Mouse (Mus musculus) limb, embryonic 15.5 days (tissue): ENCODE measurements around the gene Rptor. TPM values are rescaled to one million over a fixed set of nuclear protein-coding genes. Genes with fewer than 3 reads are reported as not detected.

Experiments used
- ATAC-seq: fragments of 200-750 bp; cut with Nextera tagmentation; 2 replicates; pipeline ENCODE4 v1.8.0; 2017; ENCODE audit warnings: low read depth, moderate TSS enrichment; ENCODE audit not compliant: insufficient number of reproducible peaks, low FRiP score, low TSS enrichment
- H3K27ac ChIP-seq: fragments of 300-500 bp; sonication (generic); 2 replicates; pipeline ENCODE4 v1.5.1; 2015; ENCODE audit warnings: moderate library complexity, mild to moderate bottlenecking, inconsistent platforms
- H3K27me3 ChIP-seq: fragments of 300-500 bp; sonication (generic); 2 replicates; pipeline ENCODE4 v1.6.1; 2015; ENCODE audit warnings: inconsistent platforms
- H3K36me3 ChIP-seq: fragments of 300-500 bp; sonication (generic); 2 replicates; pipeline ENCODE4 v1.6.1; 2015; ENCODE audit warnings: inconsistent platforms
- H3K4me1 ChIP-seq: fragments of 300-500 bp; sonication (generic); 2 replicates; pipeline ENCODE4 v1.6.1; 2015; ENCODE audit warnings: inconsistent platforms
- H3K4me2 ChIP-seq: fragments of 300-500 bp; sonication (generic); 2 replicates; pipeline ENCODE4 v1.6.1; 2015; ENCODE audit warnings: mild to moderate bottlenecking, inconsistent platforms
- H3K4me3 ChIP-seq: fragments of 300-500 bp; sonication (generic); 2 replicates; pipeline ENCODE4 v1.5.1; 2015; ENCODE audit warnings: mild to moderate bottlenecking, inconsistent platforms
- H3K9ac ChIP-seq: fragments of 300-500 bp; sonication (generic); 2 replicates; pipeline ENCODE4 v1.6.1; 2015; ENCODE audit warnings: inconsistent platforms
- H3K9me3 ChIP-seq: fragments of 300-500 bp; sonication (generic); 2 replicates; pipeline ENCODE4 v1.6.1; 2016; ENCODE audit warnings: inconsistent platforms
- WGBS: fragments of 180-500 bp; shearing (Covaris S2); methylation state at CpG from one replicate; pipeline ENCODE4 v1.1.7; 2015; 5-methylcytosine and 5-hydroxymethylcytosine counted together
- polyA plus RNA-seq: library from polyadenylated mRNA; unstranded; fragments of >200 nt; fragmentation: Nextera tagmentation; extraction: Ambion mirVana; gene quantifications from 2 replicates; pipeline ENCODE4 v1.2.1, GENCODE M21; 2015

The Rptor gene
- polyA plus RNA-seq, 1 experiment from 2014 or later: 9.0 TPM

DNA sequence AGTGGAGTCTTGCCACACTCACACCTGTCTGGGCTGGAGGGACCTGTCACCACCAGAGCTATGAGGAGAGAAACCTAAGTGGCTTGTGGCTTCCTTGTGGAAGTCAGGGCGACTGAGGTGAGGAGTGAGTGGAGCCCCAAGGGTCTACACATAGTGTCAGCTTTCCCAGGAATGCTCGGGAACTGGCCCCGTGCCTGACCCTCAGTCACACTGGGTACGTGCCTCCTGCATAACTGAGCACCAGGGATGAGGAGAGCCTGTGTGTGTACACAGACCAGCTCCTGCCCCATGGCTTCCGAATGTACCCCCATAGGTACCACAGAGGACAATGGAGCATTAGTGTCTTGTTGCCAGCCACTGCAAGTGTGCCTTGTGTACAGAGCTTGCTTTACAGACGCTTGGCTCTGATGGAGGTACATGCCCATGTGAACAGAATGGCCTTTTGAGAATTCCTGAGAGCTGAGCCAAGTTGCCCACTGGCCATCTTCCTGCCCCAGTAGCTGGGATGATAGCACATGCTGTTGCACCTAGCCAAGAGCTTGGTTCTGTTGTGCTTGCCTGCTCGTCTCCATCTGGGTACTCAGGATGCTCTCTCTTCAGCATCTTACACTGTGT is 289.0 kb downstream of the Rptor start:
- Histone ChIP-seq H3K36me3 (peaks cover 83% of the 10 kb centered on the region), H3K4me1 (no peaks in the 10 kb centered on the region), H3K27ac (no peak overlapping the region), H3K4me2 (no peak overlapping the region), H3K27me3 (no peaks in the 10 kb centered on the region), H3K9me3 (no peaks in the 10 kb centered on the region), H3K4me3 (no peak overlapping the region), H3K9ac (no peak overlapping the region)
- ATAC-seq: no peak
- WGBS: 92% methylated on average over 7 of the region's 7 CpGs

DNA sequence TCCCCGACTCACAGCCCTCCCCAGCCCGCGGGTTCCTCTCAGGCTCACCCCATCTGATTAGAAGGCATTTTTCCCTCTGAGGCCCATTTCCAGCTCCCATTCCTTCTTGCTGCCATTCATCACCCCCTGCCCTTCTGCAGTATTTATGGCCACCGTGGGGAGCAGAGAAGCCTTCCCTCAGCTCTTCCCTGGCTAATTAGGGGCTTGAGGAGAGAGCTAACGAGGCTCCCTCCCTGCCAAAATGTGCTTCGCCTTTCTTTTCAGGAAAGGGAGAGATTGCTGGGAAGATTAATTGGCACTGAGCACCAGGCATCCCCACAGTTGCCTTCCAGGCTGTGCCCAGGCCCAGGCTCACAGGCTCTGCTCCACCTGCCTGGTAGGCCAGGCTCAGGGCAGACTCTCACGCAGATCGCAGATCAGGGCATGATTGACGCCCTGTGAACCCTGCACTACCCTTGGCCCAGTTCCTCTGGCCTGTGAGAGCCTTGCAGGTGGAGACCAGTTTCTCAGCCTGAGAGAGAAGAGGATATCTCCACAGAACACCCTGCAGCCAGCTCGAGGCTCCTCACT is 291.0 kb downstream of the Rptor start:
- peaks cover 88% of the 10 kb centered on the region for H3K36me3 ChIP-seq
- H3K27me3 ChIP-seq: no peaks in the 10 kb centered on the region

DNA sequence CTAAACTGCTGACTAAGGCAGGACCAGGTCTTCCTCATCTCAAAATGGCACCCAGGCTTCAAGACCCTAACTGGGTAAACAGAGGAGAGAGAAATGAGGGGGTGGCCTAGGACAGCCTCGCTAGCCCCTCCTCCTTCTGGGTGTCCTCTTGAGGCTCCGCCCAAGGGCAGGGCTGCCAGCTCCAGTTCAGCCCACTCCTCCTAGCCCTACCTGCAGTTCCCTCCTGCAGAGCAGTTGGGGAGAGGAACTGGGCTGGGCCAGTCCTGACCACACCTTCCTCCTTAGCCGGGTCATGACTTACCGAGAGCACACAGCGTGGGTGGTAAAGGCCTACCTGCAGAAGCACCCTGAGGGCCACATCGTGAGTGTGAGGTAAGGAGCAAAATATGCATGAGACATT is 291.9 kb downstream of the Rptor start:
- H3K4me2 ChIP-seq: no peak overlapping the region
- no peak for ATAC-seq
- H3K4me1 ChIP-seq: no peaks in the 10 kb centered on the region
- H3K9ac ChIP-seq: no peak overlapping the region
- no peak overlapping the region for H3K4me3 ChIP-seq
- 46% methylated on average over 6 of the region's 6 CpGs for WGBS
- H3K27me3 ChIP-seq: no peaks in the 10 kb centered on the region
- H3K27ac ChIP-seq: no peak overlapping the region
- H3K36me3 ChIP-seq: peaks cover 90% of the 10 kb centered on the region
- no peaks in the 10 kb centered on the region for H3K9me3 ChIP-seq

More for the DNA sequence above, 291.0 kb downstream of the Rptor start:
- H3K4me2 ChIP-seq: no peak overlapping the region
- H3K4me1 ChIP-seq: no peaks in the 10 kb centered on the region
- no peak overlapping the region for H3K9ac ChIP-seq
- ATAC-seq: no peak
- WGBS: 49% methylated on average over 10 of the region's 10 CpGs
- H3K4me3 ChIP-seq: no peak overlapping the region
- no peak overlapping the region for H3K27ac ChIP-seq
- H3K9me3 ChIP-seq: no peaks in the 10 kb centered on the region

DNA sequence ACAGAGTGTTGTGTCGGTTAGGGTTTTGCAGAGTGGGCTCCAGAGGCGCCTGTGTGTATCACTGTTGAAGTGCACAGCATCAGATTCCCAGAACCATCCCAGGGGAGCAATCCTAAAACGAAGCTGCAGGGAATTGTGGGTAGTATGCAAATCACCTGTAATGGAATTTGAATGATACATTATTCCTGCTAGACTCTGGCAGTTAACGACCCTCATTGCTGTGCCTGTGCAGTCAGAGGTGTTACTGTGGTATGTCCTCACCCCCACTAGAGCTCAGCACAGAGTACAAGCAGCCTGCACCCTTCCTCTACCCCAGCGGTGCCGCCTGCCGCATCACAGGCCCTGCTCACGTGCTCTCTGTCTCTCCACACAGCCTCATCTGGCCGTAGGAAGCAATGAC is 294.3 kb downstream of the Rptor start:
- no peak overlapping the region for H3K27ac ChIP-seq
- H3K36me3 ChIP-seq: peaks cover 73% of the 10 kb centered on the region
- no peak for ATAC-seq

DNA sequence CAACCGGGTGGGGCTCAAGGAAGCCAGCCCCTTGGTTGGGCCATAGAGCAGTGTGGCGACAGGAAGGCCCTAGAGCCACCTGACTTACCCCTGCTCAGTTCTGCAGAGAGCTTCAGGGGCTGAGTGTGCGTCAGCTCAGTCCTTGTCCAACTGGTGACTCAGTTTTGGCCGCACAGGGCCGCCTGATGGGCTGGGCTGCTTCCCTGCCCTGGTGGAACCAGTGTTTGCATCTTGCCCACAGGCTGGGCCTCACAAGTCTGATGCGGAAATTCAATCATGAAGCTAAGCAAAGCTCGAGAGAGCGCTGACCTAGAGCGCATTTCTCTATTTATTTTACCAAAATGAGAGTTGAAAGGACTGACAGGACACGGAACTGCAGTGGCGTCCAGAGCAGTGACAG is 296.3 kb downstream of the Rptor start:
- Histone ChIP-seq H3K4me3 (no peak overlapping the region), H3K27ac (no peak overlapping the region), H3K4me2 (no peak overlapping the region), H3K27me3 (no peaks in the 10 kb centered on the region), H3K9me3 (no peaks in the 10 kb centered on the region), H3K4me1 (no peaks in the 10 kb centered on the region), H3K36me3 (peaks cover 54% of the 10 kb centered on the region), H3K9ac (no peak overlapping the region)
- ATAC-seq: no peak
- 88% methylated on average over 11 of the region's 11 CpGs for WGBS

More for the DNA sequence above, 294.3 kb downstream of the Rptor start:
- Histone ChIP-seq H3K4me1 (no peaks in the 10 kb centered on the region), H3K4me2 (no peak overlapping the region), H3K27me3 (no peaks in the 10 kb centered on the region), H3K9me3 (no peaks in the 10 kb centered on the region), H3K4me3 (no peak overlapping the region), H3K9ac (no peak overlapping the region)
- 81% methylated on average over 9 of the region's 9 CpGs for WGBS

DNA sequence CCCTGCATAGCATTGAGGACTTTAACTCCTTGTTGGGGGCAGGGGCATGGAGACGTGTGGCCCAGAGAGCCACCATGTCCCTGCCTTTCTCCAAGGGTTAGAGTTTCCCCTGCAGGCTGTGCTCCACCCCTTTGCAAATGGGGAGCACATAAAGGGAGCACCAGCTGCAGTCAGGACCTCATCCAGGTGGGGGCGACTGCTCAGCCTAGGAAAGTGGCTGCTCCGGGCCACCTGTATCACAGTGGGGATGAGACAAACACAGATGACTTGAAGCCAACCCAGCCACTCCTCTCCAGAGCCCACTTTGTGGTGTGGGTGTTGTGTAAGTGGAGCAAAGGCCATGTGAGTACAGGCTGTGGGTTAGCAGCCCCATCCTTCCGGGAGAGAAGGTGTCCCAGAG is 298.5 kb downstream of the Rptor start:
- Histone ChIP-seq H3K36me3 (peaks cover 32% of the 10 kb centered on the region), H3K27ac (no peak overlapping the region), H3K9me3 (no peaks in the 10 kb centered on the region), H3K9ac (no peak overlapping the region), H3K4me3 (no peak overlapping the region), H3K4me2 (no peak overlapping the region), H3K27me3 (peaks cover 4% of the 10 kb centered on the region; the same call in 1 of the 2 replicates), H3K4me1 (peaks cover 6% of the 10 kb centered on the region; the same call in 1 of the 2 replicates)
- ATAC-seq: no peak
- 69% methylated on average over 4 of the region's 4 CpGs for WGBS

DNA sequence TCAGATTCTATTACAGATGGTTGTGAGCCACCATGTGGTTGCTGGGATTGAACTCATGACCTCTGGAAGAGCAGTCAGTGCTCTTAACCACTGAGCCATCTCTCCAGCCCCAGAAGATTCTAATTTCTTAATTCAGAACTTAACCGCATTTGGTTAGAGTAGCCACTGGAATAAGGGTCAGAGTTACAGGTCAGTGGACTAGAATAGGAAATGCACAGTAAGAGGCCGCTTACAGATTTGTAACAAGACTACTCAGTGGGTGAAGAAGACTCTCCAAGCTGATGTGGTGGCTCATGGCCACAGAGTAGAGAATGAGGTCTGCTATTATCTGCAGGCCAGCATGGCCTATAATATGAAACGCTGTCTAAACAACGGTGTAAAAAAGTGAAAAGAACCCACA is 300.2 kb downstream of the Rptor start:
- WGBS: 82% methylated on average over 4 of the region's 4 CpGs
- H3K4me1 ChIP-seq: peaks cover 6% of the 10 kb centered on the region; the same call in 1 of the 2 replicates

DNA sequence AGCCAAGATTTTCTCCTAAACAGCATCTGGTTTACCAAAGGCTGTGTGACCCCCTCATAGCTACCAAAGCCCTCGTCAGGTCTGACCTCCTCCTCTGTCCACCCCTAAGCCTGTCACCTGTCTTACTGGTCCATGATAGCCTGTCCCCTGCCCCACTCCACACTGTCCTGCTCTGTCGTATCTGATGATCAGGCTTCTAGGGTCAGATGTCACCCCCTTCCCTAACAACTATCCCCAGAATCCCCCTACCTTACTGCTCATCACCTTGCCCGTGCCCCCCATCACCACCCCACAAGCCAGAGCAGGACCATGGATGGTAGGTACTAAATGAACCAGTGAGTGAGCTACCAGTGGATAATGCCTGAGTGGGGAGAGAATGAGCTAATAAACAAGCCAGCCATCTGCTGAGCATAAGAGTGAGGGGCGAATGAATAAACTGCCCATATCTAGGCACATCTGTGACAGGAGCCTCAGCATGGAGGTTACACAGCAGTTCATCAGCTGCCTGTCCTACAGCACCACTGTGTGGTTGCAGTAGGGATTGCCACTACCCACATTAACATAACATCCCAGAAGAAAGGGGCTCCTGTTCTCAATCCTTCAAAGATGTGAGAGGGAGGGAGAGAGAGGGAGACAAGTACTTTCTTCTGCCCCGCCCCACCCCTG is 302.0 kb downstream of the Rptor start:
- H3K27ac ChIP-seq: no peak overlapping the region
- 39% methylated on average over 5 of the region's 5 CpGs for WGBS
- no peaks in the 10 kb centered on the region for H3K9me3 ChIP-seq
- no peak overlapping the region for H3K9ac ChIP-seq
- H3K4me1 ChIP-seq: peaks cover 9% of the 10 kb centered on the region; the same call in 1 of the 2 replicates
- H3K27me3 ChIP-seq: peaks cover 11% of the 10 kb centered on the region
- no peak overlapping the region for H3K4me3 ChIP-seq
- H3K36me3 ChIP-seq: no peaks in the 10 kb centered on the region
- H3K4me2 ChIP-seq: no peak overlapping the region
- no peak for ATAC-seq

More for the DNA sequence above, 300.2 kb downstream of the Rptor start:
- Histone ChIP-seq H3K27me3 (peaks cover 11% of the 10 kb centered on the region), H3K4me2 (no peak overlapping the region), H3K27ac (no peak overlapping the region), H3K9ac (no peak overlapping the region), H3K9me3 (no peaks in the 10 kb centered on the region), H3K4me3 (no peak overlapping the region), H3K36me3 (peaks cover 18% of the 10 kb centered on the region)
- no peak for ATAC-seq

DNA sequence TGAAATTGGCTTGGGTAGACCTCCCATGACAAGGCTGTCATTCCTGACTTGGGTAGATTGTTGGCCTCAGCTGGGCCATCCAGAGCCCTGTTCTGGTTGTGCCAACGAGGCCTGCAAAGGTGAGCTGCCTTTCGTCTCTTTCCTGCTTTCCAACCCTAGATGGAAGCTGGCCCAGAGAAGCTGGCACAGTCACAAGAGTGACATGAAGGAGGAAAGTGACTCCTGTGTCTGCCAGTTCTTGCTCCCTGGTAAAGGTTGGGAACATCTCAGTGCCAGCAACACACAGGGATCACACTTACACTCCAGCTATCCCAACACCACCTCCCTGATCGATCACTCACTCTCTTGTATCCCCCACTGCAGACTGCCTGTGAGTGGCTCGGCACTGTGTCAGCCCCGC is 303.1 kb downstream of the Rptor start:
- H3K4me1 ChIP-seq: peaks cover 12% of the 10 kb centered on the region; the same call in 1 of the 2 replicates
- ATAC-seq: no peak
- no peak overlapping the region for H3K4me2 ChIP-seq
- no peak overlapping the region for H3K27ac ChIP-seq
- WGBS: 78% methylated on average over 5 of the region's 5 CpGs
- 0 out of 2 replicates have a peak overlapping the region, but pooled peaks have one; percentile 10 for H3K9ac ChIP-seq
- no peaks in the 10 kb centered on the region for H3K36me3 ChIP-seq
- no peaks in the 10 kb centered on the region for H3K9me3 ChIP-seq
- no peak overlapping the region for H3K4me3 ChIP-seq
- H3K27me3 ChIP-seq: peaks cover 11% of the 10 kb centered on the region

DNA sequence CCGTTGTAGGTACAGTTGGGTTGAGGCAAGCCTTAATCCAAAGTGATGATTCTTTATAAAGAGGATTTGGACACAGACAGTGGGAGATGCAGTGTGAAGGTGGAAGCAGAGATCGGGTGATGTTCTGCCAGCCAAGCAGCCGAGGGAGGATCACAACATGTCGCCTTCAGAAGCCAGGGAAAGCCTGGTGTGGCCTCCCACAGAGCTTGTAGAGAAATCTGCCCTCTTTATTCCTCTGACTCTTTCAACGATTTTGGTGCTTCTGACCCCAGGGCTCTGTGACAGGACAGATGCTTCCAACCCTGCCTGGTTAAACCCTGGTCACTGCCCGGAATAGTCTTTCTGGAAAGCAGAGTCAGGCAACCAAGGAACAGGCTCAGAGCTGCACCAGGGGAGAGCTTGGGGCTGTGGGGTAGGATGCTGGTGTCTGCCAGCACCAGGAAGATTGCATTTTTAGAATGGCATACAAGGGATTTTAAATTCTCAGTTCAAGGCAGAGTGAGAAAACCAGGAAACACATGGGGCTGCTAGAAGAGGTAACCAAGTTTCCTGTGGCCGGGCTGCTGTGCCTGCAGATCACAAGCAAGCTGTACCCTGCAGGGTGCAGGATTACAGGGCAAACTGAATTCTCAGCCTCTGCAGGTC is 304.4 kb downstream of the Rptor start:
- Histone ChIP-seq H3K9me3 (no peaks in the 10 kb centered on the region), H3K4me1 (peaks cover 12% of the 10 kb centered on the region; the same call in 1 of the 2 replicates), H3K27ac (no peak overlapping the region), H3K4me3 (no peak overlapping the region), H3K9ac (no peak overlapping the region), H3K27me3 (peaks cover 11% of the 10 kb centered on the region), H3K4me2 (no peak overlapping the region), H3K36me3 (no peaks in the 10 kb centered on the region)
- WGBS: 43% methylated on average over 7 of the region's 7 CpGs
- ATAC-seq: no peak

DNA sequence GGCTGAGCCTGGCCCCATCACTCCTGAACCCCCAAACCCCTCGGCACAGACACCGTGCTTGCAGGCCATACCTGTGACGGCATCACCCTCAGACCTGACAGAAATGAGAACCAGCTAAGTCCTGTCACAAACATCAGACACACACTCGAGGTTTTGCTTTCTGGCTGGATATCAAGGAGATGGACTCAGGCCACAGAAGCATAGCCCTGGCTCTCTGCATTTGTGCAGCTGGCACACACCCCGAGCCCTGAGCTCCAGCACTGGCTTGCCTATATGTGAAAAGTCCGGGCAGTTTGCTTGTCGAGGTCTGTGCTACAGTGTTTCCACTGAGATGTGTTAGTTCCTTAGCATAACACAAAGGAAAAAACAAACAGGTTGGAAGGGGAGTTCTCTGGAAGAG is 305.0 kb downstream of the Rptor start:
- no peak overlapping the region for H3K27ac ChIP-seq
- no peaks in the 10 kb centered on the region for H3K36me3 ChIP-seq
- no peak for ATAC-seq
- H3K27me3 ChIP-seq: peaks cover 11% of the 10 kb centered on the region
- no peak overlapping the region for H3K9ac ChIP-seq
- WGBS: 55% methylated on average over 7 of the region's 7 CpGs
- no peak overlapping the region for H3K4me3 ChIP-seq
- no peak overlapping the region for H3K4me2 ChIP-seq
- H3K9me3 ChIP-seq: no peaks in the 10 kb centered on the region
- H3K4me1 ChIP-seq: peaks cover 16% of the 10 kb centered on the region

DNA sequence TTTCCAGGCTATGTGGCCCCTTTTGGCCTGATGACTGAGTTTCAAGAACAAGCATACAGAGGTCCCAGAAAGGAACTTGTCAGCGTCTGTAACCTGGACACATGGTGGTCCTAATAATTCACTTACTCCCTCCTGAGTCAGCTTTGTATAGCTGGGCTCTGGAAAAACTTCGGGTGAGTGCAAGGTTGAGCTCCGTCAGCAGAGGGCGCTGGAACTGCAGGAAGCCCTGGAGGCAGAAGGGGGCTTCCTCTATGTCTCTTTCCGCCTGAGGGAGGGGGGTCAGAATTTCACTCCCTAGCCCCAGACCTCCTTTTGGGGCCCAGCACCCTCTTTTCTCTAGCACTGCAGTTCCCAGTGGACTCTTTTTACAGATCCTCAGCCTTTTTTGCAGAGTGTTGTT is 306.7 kb downstream of the Rptor start:
- no peaks in the 10 kb centered on the region for H3K9me3 ChIP-seq
- H3K4me2 ChIP-seq: no peak overlapping the region
- H3K36me3 ChIP-seq: no peaks in the 10 kb centered on the region
- no peak for ATAC-seq
- H3K9ac ChIP-seq: no peak overlapping the region
- H3K4me1 ChIP-seq: peaks cover 26% of the 10 kb centered on the region
- H3K4me3 ChIP-seq: no peak overlapping the region
- H3K27ac ChIP-seq: no peak overlapping the region
- 1% methylated on average over 5 of the region's 5 CpGs for WGBS
- peaks cover 11% of the 10 kb centered on the region for H3K27me3 ChIP-seq
